Mouse (Mus musculus): ENCODE results near the gene Arsb.

- no peak for TF ChIP-seq POLR2AphosphoS2 (IDR thresholded peaks at IDR 0.05; ENCODE audit: insufficient read length, low read depth)
- TF ChIP-seq USF1 (IDR thresholded peaks at IDR 0.05; ENCODE audit: low read depth), result no peak
- TF ChIP-seq REST (IDR thresholded peaks at IDR 0.05; ENCODE audit: insufficient read depth, insufficient read length), result no peak
- TF ChIP-seq MYOD1 (IDR thresholded peaks at IDR 0.05; ENCODE audit: control insufficient read depth in 1 of 3, insufficient read length in 2 of 3, low read depth in 2 of 3), result no peak
- TF ChIP-seq POLR2A (IDR thresholded peaks at IDR 0.05; ENCODE audit: insufficient read length, low read depth), result no peak
- no peak for TF ChIP-seq MAX (IDR thresholded peaks at IDR 0.05; ENCODE audit: low read depth)
- TF ChIP-seq E2F4 (IDR thresholded peaks at IDR 0.05; ENCODE audit: insufficient read depth), result no peak
- TF ChIP-seq CEBPB (IDR thresholded peaks at IDR 0.05; ENCODE audit: insufficient read depth, poor library complexity, severe bottlenecking), result no peak
- TF ChIP-seq TCF12 (IDR thresholded peaks at IDR 0.05; ENCODE audit: insufficient read depth, poor library complexity, severe bottlenecking), result no peak
Measured at GRCm38 (mm10) chr13:93782823-93783222, 11.4 kb downstream of the Arsb start.

Data from myocyte (in vitro differentiated cells).